Mouse (Mus musculus): ENCODE results near the gene Zfp69.

DNA sequence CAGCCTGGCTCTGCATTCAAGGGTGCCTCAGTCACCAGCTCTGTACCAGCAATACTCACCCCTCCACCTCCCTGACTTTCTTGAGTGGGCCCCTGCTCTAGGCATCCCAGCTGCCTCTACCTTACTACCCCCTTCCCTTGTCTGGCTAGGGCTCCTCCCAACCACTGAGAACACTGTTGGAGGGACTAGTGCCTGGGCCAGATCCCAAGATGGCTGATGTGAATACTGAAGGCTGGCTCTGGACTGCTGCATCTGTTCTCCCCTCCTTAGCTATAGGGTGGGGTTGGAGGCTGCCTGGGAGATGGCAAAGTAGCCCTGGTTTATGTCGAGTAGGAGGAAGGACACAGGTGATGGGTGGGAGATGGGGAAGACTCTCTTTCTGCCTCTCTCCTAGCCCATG lies 59.0 kb downstream of the Zfp69 start:
- TF ChIP-seq CTCF (conservative IDR thresholded peaks at IDR 0.05; ENCODE audit: insufficient read depth, insufficient read length, low read depth, low read length) (no peak), POLR2A (IDR thresholded peaks at IDR 0.05; ENCODE audit: low read depth, low read length) (no peak)
